Mouse (Mus musculus): ENCODE measurements around the gene Tssk1. TPM values are rescaled to one million over a fixed set of nuclear protein-coding genes. Genes with fewer than 3 reads are reported as not detected.

Gene Tssk1
- polyA plus RNA-seq (2015; fragmentation: Nextera tagmentation; extraction: Ambion mirVana) = not detected in 2 replicates

- ATAC-seq (ENCODE audit: low read depth) = no peak
- Histone ChIP-seq H3K4me1 (ENCODE audit: control insufficient read depth, low read depth, low read length) (peaks cover 20% of the 10 kb centered on the region), H3K27me3 (ENCODE audit: control insufficient read depth, insufficient read depth, low read depth, low read length) (no peaks in the 10 kb centered on the region), H3K9me3 (replicated peaks; ENCODE audit: control insufficient read depth, low read length) (no peaks in the 10 kb centered on the region), H3K36me3 (ENCODE audit: control insufficient read depth, insufficient read depth) (no peaks in the 10 kb centered on the region), H3K9ac (ENCODE audit: low read depth, low read length) (no peak within 1 kb of the TSS), H3K4me2 (ENCODE audit: low read depth, low read length) (no peak within 1 kb of the TSS), H3K27ac (ENCODE audit: low read length) (no peak within 1 kb of the TSS), H3K4me3 (ENCODE audit: low read depth, low read length) (no peak within 1 kb of the TSS)
- 70% methylated on average over 2 of the region's 2 CpGs for WGBS (ENCODE audit: insufficient replicate concordance)
Observed at GRCm38 (mm10) chr16:17893923-17894322, at the start of gene Tssk1. Tssk1 (plus strand) TSS chr16:17894223.

DNA sequence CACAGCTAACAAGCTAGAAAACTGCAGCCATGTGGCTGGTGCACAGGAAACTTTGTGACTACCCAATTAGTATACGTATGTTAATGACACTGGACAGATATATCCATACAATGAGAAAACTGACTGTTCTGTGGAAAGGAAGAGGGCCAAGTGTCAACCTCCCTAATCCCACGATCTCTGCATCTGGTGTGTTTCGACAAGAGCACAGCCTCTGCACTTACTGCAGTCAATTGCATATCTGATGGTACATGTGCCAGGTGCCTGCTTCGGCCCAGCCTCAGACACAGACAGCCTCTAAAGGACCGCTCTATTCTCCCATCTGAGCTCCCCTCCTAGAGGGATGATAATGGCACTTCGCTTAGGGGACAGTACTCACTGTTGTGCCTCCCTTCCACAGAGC, 45.6 kb upstream of the Tssk1 start:
- no peak overlapping the region for H3K4me2 ChIP-seq (ENCODE audit: low read depth, low read length)
- WGBS (ENCODE audit: insufficient replicate concordance) = 85% methylated on average over 6 of the region's 6 CpGs
- ATAC-seq (ENCODE audit: low read depth) = no peak
- H3K9ac ChIP-seq (ENCODE audit: low read depth, low read length) = no peak overlapping the region
- H3K4me3 ChIP-seq (ENCODE audit: low read depth, low read length) = no peak overlapping the region
- peaks cover 50% of the 10 kb centered on the region for H3K36me3 ChIP-seq (ENCODE audit: control insufficient read depth, insufficient read depth)
- H3K9me3 ChIP-seq (replicated peaks; ENCODE audit: control insufficient read depth, low read length) = no peaks in the 10 kb centered on the region
- no peaks in the 10 kb centered on the region for H3K4me1 ChIP-seq (ENCODE audit: control insufficient read depth, low read depth, low read length)
- H3K27me3 ChIP-seq (ENCODE audit: control insufficient read depth, insufficient read depth, low read depth, low read length) = no peaks in the 10 kb centered on the region
- H3K27ac ChIP-seq (ENCODE audit: low read length) = no peak overlapping the region

DNA sequence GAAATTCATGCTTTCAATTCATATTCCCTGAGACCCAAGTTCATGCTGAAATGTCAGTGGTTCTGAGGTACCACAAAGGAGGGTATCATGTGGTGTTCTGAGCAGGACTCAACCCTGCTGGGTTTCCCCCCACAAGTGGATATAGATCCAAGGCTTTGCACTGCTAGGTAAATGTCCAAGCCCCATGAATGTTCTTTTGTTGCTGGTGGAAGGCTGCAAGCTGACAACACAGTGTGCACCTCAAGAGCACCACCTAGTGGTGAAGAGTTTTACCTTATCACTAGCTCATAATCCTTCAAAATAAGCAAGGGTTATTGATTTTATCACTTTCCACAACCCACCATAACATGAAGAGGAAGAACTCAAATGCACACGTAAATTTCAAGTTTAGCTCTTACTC, 45.1 kb upstream of the Tssk1 start:
- Histone ChIP-seq H3K9ac (ENCODE audit: low read depth, low read length) (no peak overlapping the region), H3K4me1 (ENCODE audit: control insufficient read depth, low read depth, low read length) (no peaks in the 10 kb centered on the region), H3K36me3 (ENCODE audit: control insufficient read depth, insufficient read depth) (peaks cover 49% of the 10 kb centered on the region), H3K27me3 (ENCODE audit: control insufficient read depth, insufficient read depth, low read depth, low read length) (no peaks in the 10 kb centered on the region), H3K27ac (ENCODE audit: low read length) (no peak overlapping the region), H3K4me3 (ENCODE audit: low read depth, low read length) (no peak overlapping the region), H3K9me3 (replicated peaks; ENCODE audit: control insufficient read depth, low read length) (no peaks in the 10 kb centered on the region), H3K4me2 (ENCODE audit: low read depth, low read length) (no peak overlapping the region)
- no peak for ATAC-seq (ENCODE audit: low read depth)
- 13% methylated on average over 1 of the region's 1 CpGs for WGBS (ENCODE audit: insufficient replicate concordance)

DNA sequence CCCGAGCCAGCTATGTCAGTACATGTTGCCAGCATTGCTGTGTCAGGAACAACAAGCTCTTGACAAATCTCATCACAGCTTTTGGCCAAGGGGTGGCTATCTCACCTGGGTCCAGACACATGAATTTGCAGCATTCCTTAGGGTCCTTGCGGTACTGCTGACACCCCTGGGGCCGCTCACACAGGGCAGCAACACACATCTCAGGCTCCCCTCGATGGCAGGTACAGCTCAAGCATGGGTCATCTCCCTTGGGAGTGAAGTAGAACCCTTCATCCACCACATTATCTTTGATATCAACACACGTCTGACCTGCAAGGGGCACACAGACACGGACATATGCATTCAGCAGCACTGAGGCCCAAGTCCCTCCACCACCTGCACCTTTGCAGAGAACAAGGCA, 44.5 kb upstream of the Tssk1 start:
- Histone ChIP-seq H3K4me2 (ENCODE audit: low read depth, low read length) (no peak overlapping the region), H3K27me3 (ENCODE audit: control insufficient read depth, insufficient read depth, low read depth, low read length) (no peaks in the 10 kb centered on the region), H3K27ac (ENCODE audit: low read length) (no peak overlapping the region), H3K9ac (ENCODE audit: low read depth, low read length) (no peak overlapping the region), H3K4me1 (ENCODE audit: control insufficient read depth, low read depth, low read length) (no peaks in the 10 kb centered on the region), H3K36me3 (ENCODE audit: control insufficient read depth, insufficient read depth) (peaks cover 50% of the 10 kb centered on the region), H3K4me3 (ENCODE audit: low read depth, low read length) (no peak overlapping the region), H3K9me3 (replicated peaks; ENCODE audit: control insufficient read depth, low read length) (no peaks in the 10 kb centered on the region)
- WGBS (ENCODE audit: insufficient replicate concordance) = 80% methylated on average over 6 of the region's 6 CpGs
- no peak for ATAC-seq (ENCODE audit: low read depth)

- Histone ChIP-seq H3K9ac (ENCODE audit: low read depth, low read length) (no peak overlapping the region), H3K27me3 (ENCODE audit: control insufficient read depth, insufficient read depth, low read depth, low read length) (no peaks in the 10 kb centered on the region), H3K36me3 (ENCODE audit: control insufficient read depth, insufficient read depth) (peaks cover 46% of the 10 kb centered on the region), H3K9me3 (replicated peaks; ENCODE audit: control insufficient read depth, low read length) (no peaks in the 10 kb centered on the region), H3K4me2 (ENCODE audit: low read depth, low read length) (no peak overlapping the region), H3K4me3 (ENCODE audit: low read depth, low read length) (no peak overlapping the region), H3K4me1 (ENCODE audit: control insufficient read depth, low read depth, low read length) (no peaks in the 10 kb centered on the region), H3K27ac (ENCODE audit: low read length) (no peak overlapping the region)
- 84% methylated on average over 5 of the region's 5 CpGs for WGBS (ENCODE audit: insufficient replicate concordance)
- ATAC-seq (ENCODE audit: low read depth) = no peak
Observed at GRCm38 (mm10) chr16:17851331-17851730, 42.7 kb upstream of the Tssk1 start.

GRCm38 (mm10) chr16:17851860-17852259, 42.2 kb upstream of the Tssk1 start:
- Histone ChIP-seq H3K4me3 (ENCODE audit: low read depth, low read length) (no peak overlapping the region), H3K27ac (ENCODE audit: low read length) (no peak overlapping the region), H3K4me2 (ENCODE audit: low read depth, low read length) (no peak overlapping the region), H3K9me3 (replicated peaks; ENCODE audit: control insufficient read depth, low read length) (no peaks in the 10 kb centered on the region), H3K9ac (ENCODE audit: low read depth, low read length) (no peak overlapping the region), H3K27me3 (ENCODE audit: control insufficient read depth, insufficient read depth, low read depth, low read length) (no peaks in the 10 kb centered on the region), H3K4me1 (ENCODE audit: control insufficient read depth, low read depth, low read length) (no peaks in the 10 kb centered on the region), H3K36me3 (ENCODE audit: control insufficient read depth, insufficient read depth) (peaks cover 48% of the 10 kb centered on the region)
- WGBS (ENCODE audit: insufficient replicate concordance) = 88% methylated on average over 1 of the region's 1 CpGs
- ATAC-seq (ENCODE audit: low read depth) = no peak

DNA sequence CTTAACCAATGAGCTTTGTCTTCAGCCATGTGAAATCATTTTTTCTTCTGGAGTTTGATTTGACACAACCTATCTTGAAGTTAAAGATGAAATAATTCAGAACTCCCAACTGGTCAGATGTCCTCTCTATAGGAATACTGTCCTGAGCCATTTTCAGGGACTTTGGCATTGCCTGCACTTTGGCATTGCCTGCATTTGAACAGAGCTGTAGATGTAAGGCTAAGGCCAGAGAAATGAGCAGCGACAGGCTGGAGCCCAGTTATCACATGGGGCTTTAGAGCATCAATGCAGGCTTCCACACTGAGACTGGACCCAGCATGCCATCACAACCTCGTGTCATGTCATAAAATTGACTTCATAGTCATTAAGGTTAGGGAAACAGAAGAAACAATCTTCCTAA, 40.8 kb upstream of the Tssk1 start:
- no peak overlapping the region for H3K4me2 ChIP-seq (ENCODE audit: low read depth, low read length)
- no peak overlapping the region for H3K9ac ChIP-seq (ENCODE audit: low read depth, low read length)
- WGBS (ENCODE audit: insufficient replicate concordance) = 79% methylated on average over 2 of the region's 2 CpGs
- no peak overlapping the region for H3K4me3 ChIP-seq (ENCODE audit: low read depth, low read length)
- no peaks in the 10 kb centered on the region for H3K27me3 ChIP-seq (ENCODE audit: control insufficient read depth, insufficient read depth, low read depth, low read length)
- H3K36me3 ChIP-seq (ENCODE audit: control insufficient read depth, insufficient read depth) = peaks cover 49% of the 10 kb centered on the region
- no peaks in the 10 kb centered on the region for H3K9me3 ChIP-seq (replicated peaks; ENCODE audit: control insufficient read depth, low read length)
- ATAC-seq (ENCODE audit: low read depth) = no peak
- H3K4me1 ChIP-seq (ENCODE audit: control insufficient read depth, low read depth, low read length) = no peaks in the 10 kb centered on the region
- no peak overlapping the region for H3K27ac ChIP-seq (ENCODE audit: low read length)

DNA sequence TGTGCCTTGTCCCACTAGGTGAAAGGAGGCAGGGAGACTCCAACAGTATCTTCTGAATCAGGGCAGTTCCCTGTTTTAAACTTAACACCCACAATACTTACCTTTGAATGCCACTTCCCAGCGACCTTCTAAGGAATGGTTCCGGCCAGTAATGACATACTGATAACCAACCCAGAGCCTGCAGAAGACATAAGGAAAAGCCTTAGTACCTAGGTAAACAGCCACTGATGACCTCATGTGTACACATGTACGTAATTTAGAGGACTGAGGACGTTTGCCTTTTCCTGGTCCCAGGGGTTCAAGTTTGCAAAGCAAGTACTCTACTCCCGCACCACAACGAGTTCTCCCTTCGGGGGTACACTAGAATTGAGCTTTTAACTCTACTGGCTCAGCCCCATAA, 36.9 kb upstream of the Tssk1 start:
- Histone ChIP-seq H3K27me3 (ENCODE audit: control insufficient read depth, insufficient read depth, low read depth, low read length) (no peaks in the 10 kb centered on the region), H3K4me1 (ENCODE audit: control insufficient read depth, low read depth, low read length) (no peaks in the 10 kb centered on the region), H3K27ac (ENCODE audit: low read length) (no peak overlapping the region), H3K4me3 (ENCODE audit: low read depth, low read length) (no peak overlapping the region), H3K4me2 (ENCODE audit: low read depth, low read length) (no peak overlapping the region), H3K9me3 (replicated peaks; ENCODE audit: control insufficient read depth, low read length) (no peaks in the 10 kb centered on the region), H3K9ac (ENCODE audit: low read depth, low read length) (no peak overlapping the region), H3K36me3 (ENCODE audit: control insufficient read depth, insufficient read depth) (peaks cover 34% of the 10 kb centered on the region)
- 80% methylated on average over 7 of the region's 7 CpGs for WGBS (ENCODE audit: insufficient replicate concordance)
- ATAC-seq (ENCODE audit: low read depth) = no peak

- Histone ChIP-seq H3K27me3 (ENCODE audit: control insufficient read depth, insufficient read depth, low read depth, low read length) (no peaks in the 10 kb centered on the region), H3K9me3 (replicated peaks; ENCODE audit: control insufficient read depth, low read length) (no peaks in the 10 kb centered on the region), H3K9ac (ENCODE audit: low read depth, low read length) (no peak overlapping the region), H3K36me3 (ENCODE audit: control insufficient read depth, insufficient read depth) (peaks cover 34% of the 10 kb centered on the region), H3K4me3 (ENCODE audit: low read depth, low read length) (no peak overlapping the region), H3K4me1 (ENCODE audit: control insufficient read depth, low read depth, low read length) (no peaks in the 10 kb centered on the region), H3K4me2 (ENCODE audit: low read depth, low read length) (no peak overlapping the region), H3K27ac (ENCODE audit: low read length) (no peak overlapping the region)
- no peak for ATAC-seq (ENCODE audit: low read depth)
Observed at GRCm38 (mm10) chr16:17858592-17858991, 35.4 kb upstream of the Tssk1 start.

DNA sequence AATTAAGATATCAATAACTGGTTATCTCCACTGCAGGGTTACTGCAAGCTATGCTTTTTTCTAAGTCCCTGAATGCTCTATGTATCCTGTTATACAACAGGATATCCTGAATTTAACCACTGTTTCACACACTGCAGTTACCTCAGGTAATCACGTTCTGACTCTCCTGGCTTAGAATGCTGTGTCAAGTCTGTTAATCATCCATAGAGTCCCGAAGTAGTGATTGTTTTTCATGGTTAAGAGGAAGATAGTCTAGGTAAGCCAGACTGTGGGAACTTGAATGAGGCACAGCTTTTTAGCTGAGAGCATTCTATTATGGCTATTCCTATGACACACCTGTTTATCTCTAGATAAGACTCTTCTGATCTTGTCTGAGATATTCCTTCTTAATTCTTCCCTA, 28.7 kb upstream of the Tssk1 start:
- no peak for ATAC-seq (ENCODE audit: low read depth)
- 43% methylated on average over 2 of the region's 2 CpGs for WGBS (ENCODE audit: insufficient replicate concordance)
- Histone ChIP-seq H3K36me3 (ENCODE audit: control insufficient read depth, insufficient read depth) (no peaks in the 10 kb centered on the region), H3K4me3 (ENCODE audit: low read depth, low read length) (no peak overlapping the region), H3K9ac (ENCODE audit: low read depth, low read length) (no peak overlapping the region), H3K9me3 (replicated peaks; ENCODE audit: control insufficient read depth, low read length) (no peaks in the 10 kb centered on the region), H3K4me1 (ENCODE audit: control insufficient read depth, low read depth, low read length) (no peaks in the 10 kb centered on the region), H3K4me2 (ENCODE audit: low read depth, low read length) (no peak overlapping the region), H3K27ac (ENCODE audit: low read length) (no peak overlapping the region), H3K27me3 (ENCODE audit: control insufficient read depth, insufficient read depth, low read depth, low read length) (no peaks in the 10 kb centered on the region)
